Mouse (Mus musculus) embryonic facial prominence, embryonic 13.5 days (tissue): Measurements from ENCODE around the gene Hpcal4. TPM values are rescaled to one million over a fixed set of nuclear protein-coding genes. Genes with fewer than 3 reads are reported as not detected.
A peak's percentile ranks its signal among the peaks of the same experiment; 100 is the strongest.

Experiments used
- ATAC-seq: fragments of 200-750 bp; cut with Nextera tagmentation; 2 replicates; pipeline ENCODE4 v1.8.0; 2017; ENCODE audit warnings: low read depth; ENCODE audit not compliant: insufficient number of reproducible peaks, insufficient read depth, low FRiP score, low TSS enrichment
- H3K27ac ChIP-seq: fragments of 300-500 bp; sonication (generic); 2 replicates; pipeline ENCODE4 v1.5.1; 2015; ENCODE audit warnings: moderate library complexity, mild to moderate bottlenecking, inconsistent platforms
- H3K27me3 ChIP-seq: fragments of 300-500 bp; sonication (generic); 2 replicates; pipeline ENCODE4 v1.6.1; 2015; ENCODE audit warnings: mild to moderate bottlenecking, inconsistent platforms
- H3K36me3 ChIP-seq: fragments of 300-500 bp; sonication (generic); 2 replicates; pipeline ENCODE4 v1.6.1; 2015; ENCODE audit warnings: mild to moderate bottlenecking, inconsistent platforms
- H3K4me1 ChIP-seq: fragments of 300-500 bp; sonication (generic); 2 replicates; pipeline ENCODE4 v1.6.1; 2015; ENCODE audit warnings: inconsistent platforms
- H3K4me2 ChIP-seq: fragments of 300-500 bp; sonication (generic); 2 replicates; pipeline ENCODE4 v1.6.1; 2015; ENCODE audit warnings: moderate library complexity, mild to moderate bottlenecking, inconsistent platforms
- H3K4me3 ChIP-seq: fragments of 300-500 bp; sonication (generic); 2 replicates; pipeline ENCODE4 v1.5.1; 2015; ENCODE audit warnings: mild to moderate bottlenecking, inconsistent platforms
- H3K9ac ChIP-seq: fragments of 300-500 bp; sonication (generic); 2 replicates; pipeline ENCODE4 v1.6.1; 2015; ENCODE audit warnings: mild to moderate bottlenecking, inconsistent platforms
- H3K9me3 ChIP-seq: fragments of 300-500 bp; sonication (generic); 2 replicates; pipeline ENCODE4 v1.6.1; 2016; ENCODE audit warnings: inconsistent platforms
- WGBS: fragments of 180-500 bp; shearing (Covaris S2); methylation state at CpG from one replicate; pipeline ENCODE4 v1.1.7; 2015; ENCODE audit warnings: mixed read lengths; 5-methylcytosine and 5-hydroxymethylcytosine counted together
- polyA plus RNA-seq: library from polyadenylated mRNA; unstranded; fragments of >200 nt; fragmentation: Nextera tagmentation; extraction: Ambion mirVana; gene quantifications from 2 replicates; pipeline ENCODE4 v1.2.1, GENCODE M21; 2015

The Hpcal4 gene
- polyA plus RNA-seq, 1 experiment from 2014 or later: 0.44 TPM

GRCm38 (mm10) chr4:123207337-123207736 is 24.3 kb downstream of the Hpcal4 start:
- H3K4me2 ChIP-seq: no peak overlapping the region
- H3K36me3 ChIP-seq: no peaks in the 10 kb centered on the region
- H3K4me1 ChIP-seq: no peaks in the 10 kb centered on the region
- 81% methylated on average over 5 of the region's 5 CpGs for WGBS
- no peak overlapping the region for H3K4me3 ChIP-seq
- H3K27me3 ChIP-seq: peaks cover 31% of the 10 kb centered on the region
- H3K9me3 ChIP-seq: no peaks in the 10 kb centered on the region
- no peak overlapping the region for H3K27ac ChIP-seq
- no peak for ATAC-seq
- no peak overlapping the region for H3K9ac ChIP-seq

GRCm38 (mm10) chr4:123210996-123211395 is 28.0 kb downstream of the Hpcal4 start:
- Histone ChIP-seq H3K4me3 (no peak overlapping the region), H3K9ac (no peak overlapping the region), H3K27me3 (peaks cover 15% of the 10 kb centered on the region; the same call in 1 of the 2 replicates), H3K36me3 (no peaks in the 10 kb centered on the region), H3K9me3 (no peaks in the 10 kb centered on the region), H3K27ac (no peak overlapping the region), H3K4me2 (no peak overlapping the region), H3K4me1 (no peaks in the 10 kb centered on the region)
- ATAC-seq: no peak
- 55% methylated on average over 8 of the region's 8 CpGs for WGBS

- Histone ChIP-seq H3K9me3 (no peaks in the 10 kb centered on the region), H3K9ac (no peak overlapping the region), H3K27ac (no peak overlapping the region), H3K36me3 (no peaks in the 10 kb centered on the region), H3K4me2 (no peak overlapping the region), H3K27me3 (peaks cover 15% of the 10 kb centered on the region; the same call in 1 of the 2 replicates), H3K4me3 (no peak overlapping the region), H3K4me1 (no peaks in the 10 kb centered on the region)
- ATAC-seq: no peak
- whole genome bisulfite sequencing: 56% methylated on average over 5 of the region's 5 CpGs
These were observed 28.4 kb downstream of the Hpcal4 start for GRCm38 (mm10) chr4:123211453-123211852.

GRCm38 (mm10) chr4:123212330-123212729 is 29.3 kb downstream of the Hpcal4 start:
- no peaks in the 10 kb centered on the region for H3K4me1 ChIP-seq
- peaks cover 13% of the 10 kb centered on the region; the same call in 1 of the 2 replicates for H3K27me3 ChIP-seq
- no peaks in the 10 kb centered on the region for H3K36me3 ChIP-seq
- 37% methylated on average over 2 of the region's 2 CpGs for WGBS
- no peaks in the 10 kb centered on the region for H3K9me3 ChIP-seq
- H3K4me2 ChIP-seq: no peak overlapping the region
- no peak for ATAC-seq
- no peak overlapping the region for H3K4me3 ChIP-seq
- H3K27ac ChIP-seq: no peak overlapping the region
- no peak overlapping the region for H3K9ac ChIP-seq

GRCm38 (mm10) chr4:123213975-123214374 is 30.9 kb downstream of the Hpcal4 start:
- H3K27me3 ChIP-seq: peaks cover 14% of the 10 kb centered on the region; the same call in 1 of the 2 replicates
- WGBS: 92% methylated on average over 9 of the region's 9 CpGs
- no peaks in the 10 kb centered on the region for H3K4me1 ChIP-seq
- no peak for ATAC-seq
- H3K4me2 ChIP-seq: no peak overlapping the region
- no peak overlapping the region for H3K9ac ChIP-seq
- no peak overlapping the region for H3K4me3 ChIP-seq
- H3K36me3 ChIP-seq: no peaks in the 10 kb centered on the region
- H3K27ac ChIP-seq: no peak overlapping the region
- H3K9me3 ChIP-seq: no peaks in the 10 kb centered on the region

GRCm38 (mm10) chr4:123215367-123215766 is 32.3 kb downstream of the Hpcal4 start:
- 77% methylated on average over 1 of the region's 1 CpGs for WGBS
- no peaks in the 10 kb centered on the region for H3K4me1 ChIP-seq
- H3K27me3 ChIP-seq: peaks cover 10% of the 10 kb centered on the region; the same call in 1 of the 2 replicates
- no peak overlapping the region for H3K4me2 ChIP-seq
- H3K9ac ChIP-seq: no peak overlapping the region
- H3K27ac ChIP-seq: no peak overlapping the region
- no peaks in the 10 kb centered on the region for H3K36me3 ChIP-seq
- H3K9me3 ChIP-seq: no peaks in the 10 kb centered on the region
- no peak overlapping the region for H3K4me3 ChIP-seq
- no peak for ATAC-seq

- Histone ChIP-seq H3K9ac (no peak overlapping the region), H3K4me1 (no peaks in the 10 kb centered on the region), H3K27me3 (peaks cover 10% of the 10 kb centered on the region; the same call in 1 of the 2 replicates), H3K27ac (no peak overlapping the region), H3K4me3 (no peak overlapping the region), H3K4me2 (no peak overlapping the region), H3K36me3 (no peaks in the 10 kb centered on the region), H3K9me3 (no peaks in the 10 kb centered on the region)
- 12% methylated on average over 1 of the region's 1 CpGs for WGBS
- ATAC-seq: no peak
These were observed 33.8 kb downstream of the Hpcal4 start for GRCm38 (mm10) chr4:123216782-123217181.

- Histone ChIP-seq H3K4me1 (no peaks in the 10 kb centered on the region), H3K4me2 (no peak overlapping the region), H3K9me3 (no peaks in the 10 kb centered on the region), H3K4me3 (no peak overlapping the region), H3K9ac (no peak overlapping the region), H3K36me3 (no peaks in the 10 kb centered on the region), H3K27ac (no peak overlapping the region), H3K27me3 (peaks cover 10% of the 10 kb centered on the region; the same call in 1 of the 2 replicates)
- ATAC-seq: peak; percentile 73; the same call in 1 of the 2 replicates
- WGBS: 67% methylated on average over 15 of the region's 15 CpGs
These were observed 36.8 kb downstream of the Hpcal4 start for GRCm38 (mm10) chr4:123219720-123220357.

GRCm38 (mm10) chr4:123220637-123221036 is 37.6 kb downstream of the Hpcal4 start:
- H3K4me1 ChIP-seq: no peaks in the 10 kb centered on the region
- WGBS: 76% methylated on average over 4 of the region's 4 CpGs

GRCm38 (mm10) chr4:123223309-123223708 is 40.3 kb downstream of the Hpcal4 start:
- ATAC-seq: no peak

More at GRCm38 (mm10) chr4:123220637-123221036, 37.6 kb downstream of the Hpcal4 start:
- Histone ChIP-seq H3K9me3 (no peaks in the 10 kb centered on the region), H3K36me3 (no peaks in the 10 kb centered on the region), H3K9ac (no peak overlapping the region), H3K4me3 (no peak overlapping the region), H3K27me3 (peaks cover 10% of the 10 kb centered on the region; the same call in 1 of the 2 replicates), H3K4me2 (no peak overlapping the region), H3K27ac (no peak overlapping the region)
- no peak for ATAC-seq

GRCm38 (mm10) chr4:123225718-123226403 is 42.8 kb downstream of the Hpcal4 start:
- ATAC-seq: no peak
- H3K4me1 ChIP-seq: peaks cover 16% of the 10 kb centered on the region; the same call in 1 of the 2 replicates
- H3K4me2 ChIP-seq: no peak overlapping the region
- 64% methylated on average over 10 of the region's 10 CpGs for WGBS
- no peak overlapping the region for H3K27ac ChIP-seq
- no peaks in the 10 kb centered on the region for H3K9me3 ChIP-seq
- no peak overlapping the region for H3K4me3 ChIP-seq
- 0 out of 2 replicates have a peak overlapping the region, but pooled peaks have one; percentile 32 for H3K9ac ChIP-seq
- H3K36me3 ChIP-seq: no peaks in the 10 kb centered on the region
- no peaks in the 10 kb centered on the region for H3K27me3 ChIP-seq

More at GRCm38 (mm10) chr4:123223309-123223708, 40.3 kb downstream of the Hpcal4 start:
- H3K27me3 ChIP-seq: peaks cover 3% of the 10 kb centered on the region; the same call in 1 of the 2 replicates
- peaks cover 14% of the 10 kb centered on the region; the same call in 1 of the 2 replicates for H3K4me1 ChIP-seq
- H3K4me3 ChIP-seq: no peak overlapping the region
- H3K9me3 ChIP-seq: no peaks in the 10 kb centered on the region
- WGBS: 48% methylated on average over 3 of the region's 3 CpGs
- no peak overlapping the region for H3K4me2 ChIP-seq
- H3K27ac ChIP-seq: no peak overlapping the region
- no peaks in the 10 kb centered on the region for H3K36me3 ChIP-seq
- H3K9ac ChIP-seq: no peak overlapping the region

- Histone ChIP-seq H3K36me3 (no peaks in the 10 kb centered on the region), H3K4me3 (no peak overlapping the region), H3K9ac (no peak overlapping the region), H3K4me2 (no peak overlapping the region), H3K27ac (no peak overlapping the region), H3K9me3 (no peaks in the 10 kb centered on the region), H3K4me1 (peaks cover 16% of the 10 kb centered on the region; the same call in 1 of the 2 replicates), H3K27me3 (peaks cover 9% of the 10 kb centered on the region)
- ATAC-seq: no peak
- WGBS: 35% methylated on average over 4 of the region's 4 CpGs
These were observed 44.7 kb downstream of the Hpcal4 start for GRCm38 (mm10) chr4:123227707-123228106.
